Mouse (Mus musculus) cortical plate, adult 2 months (tissue): ENCODE data around the gene Pla2g4a.

Experiments used
- CTCF ChIP-seq: fragments of 200-500 bp; IDR thresholded peaks from 2 replicates; pipeline ENCODE4 v1.5.1; 2011; ENCODE audit warnings: mild to moderate bottlenecking, control low read depth, low read length; ENCODE audit not compliant: insufficient read depth; ENCODE audit errors: extremely low read depth
- POLR2A ChIP-seq: fragments of 200-500 bp; IDR thresholded peaks from 2 replicates; pipeline ENCODE4 v1.6.1; 2011; ENCODE audit warnings: mild to moderate bottlenecking, low read length, control low read depth; ENCODE audit not compliant: insufficient read depth; ENCODE audit errors: extremely low read depth

DNA sequence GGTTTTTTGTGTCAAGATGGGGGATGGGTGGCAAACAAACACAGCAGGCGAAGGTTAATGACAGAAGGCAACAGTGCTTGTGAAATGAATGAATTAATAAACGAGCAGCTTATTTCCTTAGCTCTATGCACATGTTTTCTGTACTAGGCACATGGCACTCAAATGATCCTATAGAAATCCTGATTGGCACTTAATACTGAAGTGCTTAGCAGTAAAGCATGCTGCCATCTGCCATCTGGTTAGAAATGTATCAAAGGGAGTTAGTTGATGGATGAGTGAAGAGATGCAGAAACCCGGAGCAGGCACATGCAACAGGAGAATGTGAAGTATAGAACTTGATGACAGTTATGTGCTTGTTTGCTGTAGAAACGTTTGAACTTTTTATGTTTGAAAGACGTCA, 64.5 kb downstream of the Pla2g4a start:
- TF ChIP-seq CTCF: no peak
- TF ChIP-seq POLR2A: no peak
